Mouse (Mus musculus) CH12.LX (cell line): ENCODE data around the gene Wnk1.

Experiments
- CTCF ChIP-seq, 2 experiments: IDR thresholded peaks in 1 of 2; conservative IDR thresholded peaks in 1 of 2; 2 replicates each; pipeline ENCODE4 v1.5.1; 2011 to 2012; ENCODE audit warnings: low read depth in 2 of 2, low read length in 2 of 2, improper control_type of control experiment in 1 of 2, inconsistent platforms in 1 of 2, mild to moderate bottlenecking in 1 of 2, moderate library complexity in 1 of 2
- ETS1 ChIP-seq: conservative IDR thresholded peaks from 2 replicates; pipeline ENCODE4 v1.6.1; 2012; ENCODE audit warnings: low read depth, mild to moderate bottlenecking, inconsistent platforms, low read length, improper control_type of control experiment, moderate library complexity
- PAX5 ChIP-seq: IDR thresholded peaks from 2 replicates; pipeline ENCODE4 v1.6.1; 2012; ENCODE audit warnings: low read length, inconsistent platforms, mixed read lengths
- POLR2A ChIP-seq: IDR thresholded peaks from 2 replicates; pipeline ENCODE4 v1.6.1; 2011; ENCODE audit warnings: low read depth, mild to moderate bottlenecking, improper control_type of control experiment, low read length
- POLR2AphosphoS2 ChIP-seq: IDR thresholded peaks from 2 replicates; pipeline ENCODE4 v1.6.1; 2011; ENCODE audit warnings: low read depth, low read length, improper control_type of control experiment
- UBTF ChIP-seq: IDR thresholded peaks from 2 replicates; pipeline ENCODE4 v1.6.1; 2012; ENCODE audit warnings: low read depth, mild to moderate bottlenecking, inconsistent platforms, low read length, improper control_type of control experiment, moderate library complexity
- ZC3H11A ChIP-seq: IDR thresholded peaks from 2 replicates; pipeline ENCODE4 v1.6.1; 2012; ENCODE audit warnings: low read depth, mild to moderate bottlenecking, inconsistent platforms, low read length, improper control_type of control experiment

GRCm38 (mm10) chr6:120011440-120011839 lies 27.0 kb downstream of the Wnk1 start:
- no peak for TF ChIP-seq POLR2A
- TF ChIP-seq ZC3H11A = no peak
- TF ChIP-seq CTCF (conservative IDR thresholded peaks at IDR 0.05 in 1 of 2, IDR thresholded peaks at IDR 0.05 in 1 of 2; ENCODE audit: low read depth in 2 of 2, low read length in 2 of 2) = no peak
- no peak for TF ChIP-seq PAX5
- no peak for TF ChIP-seq ETS1
- TF ChIP-seq UBTF = no peak
- TF ChIP-seq POLR2AphosphoS2 = no peak
